Mouse (Mus musculus): ENCODE measurements around the gene Esr1. TPM values are rescaled to one million over a fixed set of nuclear protein-coding genes. Genes with fewer than 3 reads are reported as not detected.
A peak's percentile ranks its signal among the peaks of the same experiment; 100 is the strongest.
"Not testable (repeated sequence)": the region's sequence is repeated elsewhere in the genome, so short reads cannot be mapped to it uniquely, and the experiment has no call there.

The Esr1 gene
- polyA plus RNA-seq, 1 experiment from 2014 or later: 0.67 TPM

DNA sequence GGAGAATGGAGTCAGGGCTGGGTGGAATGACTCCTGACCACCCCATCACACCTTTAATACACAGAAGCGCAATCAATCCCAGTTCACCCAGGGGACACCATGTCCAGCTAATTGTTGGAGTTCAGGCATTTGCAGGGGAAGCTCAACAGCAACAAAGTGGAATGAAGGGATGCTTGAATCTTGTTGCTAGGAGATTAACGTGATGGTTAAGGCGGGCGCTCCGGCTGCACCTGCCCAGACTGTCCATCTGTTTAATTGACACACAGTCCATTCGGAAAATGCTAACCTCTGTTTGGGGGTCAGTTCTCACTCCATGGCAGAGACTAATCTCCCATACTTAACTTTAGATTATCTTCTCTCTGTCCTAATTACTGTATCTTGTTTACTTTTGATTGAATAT is 114.7 kb downstream of the Esr1 start:
- Histone ChIP-seq H3K27me3 (ENCODE audit: control insufficient read depth, insufficient read depth, low read length) (no peaks in the 10 kb centered on the region), H3K4me1 (ENCODE audit: control insufficient read depth, insufficient read depth, low read length) (no peaks in the 10 kb centered on the region), H3K27ac (replicated peaks; ENCODE audit: low read depth, low read length) (no peak overlapping the region), H3K4me2 (ENCODE audit: low read depth, severe bottlenecking) (no peak overlapping the region), H3K4me3 (ENCODE audit: low read depth, low read length) (no peak overlapping the region), H3K9me3 (ENCODE audit: control insufficient read depth, low read length) (no peaks in the 10 kb centered on the region), H3K9ac (ENCODE audit: low read length) (no peak overlapping the region), H3K36me3 (ENCODE audit: control insufficient read depth, insufficient read depth, low read length) (no peaks in the 10 kb centered on the region)
- ATAC-seq (ENCODE audit: insufficient number of reproducible peaks, low FRiP score, low TSS enrichment, low read depth): no peak
- DNase-seq (ENCODE audit: low spot score): no peak
- 83% methylated on average over 6 of the region's 6 CpGs for WGBS

DNA sequence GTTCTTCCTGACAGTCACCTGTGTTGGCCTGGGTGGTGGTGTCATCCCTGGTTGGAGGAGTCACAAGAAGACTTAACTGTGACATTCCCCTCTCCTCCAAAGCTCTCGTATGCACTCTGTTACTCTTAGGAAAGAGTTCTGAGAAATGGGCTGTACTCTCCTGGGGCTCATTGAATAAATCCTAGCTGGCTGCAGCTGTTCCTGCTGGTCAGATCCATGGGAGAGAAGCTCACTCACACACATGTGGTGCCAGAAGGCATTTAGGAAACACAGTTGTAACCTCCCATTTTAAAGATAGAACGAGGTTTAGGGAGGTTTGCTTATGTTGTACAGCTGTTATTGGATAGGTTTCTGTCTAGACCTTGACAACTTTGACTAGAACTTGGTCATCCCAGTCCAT is 120.9 kb downstream of the Esr1 start:
- DNase-seq (ENCODE audit: low spot score) (no peak), ATAC-seq (ENCODE audit: insufficient number of reproducible peaks, low FRiP score, low TSS enrichment, low read depth) (no peak)
- H3K36me3 ChIP-seq (ENCODE audit: control insufficient read depth, insufficient read depth, low read length): no peaks in the 10 kb centered on the region
- WGBS: 53% methylated on average over 2 of the region's 2 CpGs
- no peak overlapping the region for H3K27ac ChIP-seq (replicated peaks; ENCODE audit: low read depth, low read length)
- H3K27me3 ChIP-seq (ENCODE audit: control insufficient read depth, insufficient read depth, low read length): no peaks in the 10 kb centered on the region
- no peak overlapping the region for H3K4me3 ChIP-seq (ENCODE audit: low read depth, low read length)
- H3K9ac ChIP-seq (ENCODE audit: low read length): no peak overlapping the region
- no peaks in the 10 kb centered on the region for H3K9me3 ChIP-seq (ENCODE audit: control insufficient read depth, low read length)
- H3K4me1 ChIP-seq (ENCODE audit: control insufficient read depth, insufficient read depth, low read length): no peaks in the 10 kb centered on the region
- no peak overlapping the region for H3K4me2 ChIP-seq (ENCODE audit: low read depth, severe bottlenecking)

DNA sequence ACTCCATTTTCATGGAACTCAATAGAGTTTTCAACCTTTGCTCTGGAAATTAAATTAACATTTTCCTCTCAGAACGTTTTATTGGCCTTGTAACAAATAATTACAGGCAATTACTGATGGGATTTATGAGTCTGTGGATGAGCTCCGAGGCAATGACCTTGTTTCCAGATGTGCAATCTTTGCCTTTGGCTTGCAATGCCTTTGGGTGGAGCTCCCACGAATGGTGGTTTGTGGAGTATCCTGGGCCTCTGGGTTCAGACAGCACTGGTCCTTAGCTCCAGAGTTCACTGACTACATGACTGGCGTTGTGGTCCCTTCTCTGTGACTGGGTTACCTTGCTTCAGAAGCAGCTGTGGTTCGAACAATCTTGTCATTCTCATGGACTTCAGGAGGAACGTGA is 122.6 kb downstream of the Esr1 start:
- H3K27ac ChIP-seq (replicated peaks; ENCODE audit: low read depth, low read length): no peak overlapping the region
- no peak overlapping the region for H3K4me3 ChIP-seq (ENCODE audit: low read depth, low read length)
- no peaks in the 10 kb centered on the region for H3K36me3 ChIP-seq (ENCODE audit: control insufficient read depth, insufficient read depth, low read length)
- no peak overlapping the region for H3K4me2 ChIP-seq (ENCODE audit: low read depth, severe bottlenecking)
- no peaks in the 10 kb centered on the region for H3K27me3 ChIP-seq (ENCODE audit: control insufficient read depth, insufficient read depth, low read length)
- no peaks in the 10 kb centered on the region for H3K4me1 ChIP-seq (ENCODE audit: control insufficient read depth, insufficient read depth, low read length)
- WGBS: 44% methylated on average over 6 of the region's 6 CpGs
- ATAC-seq (ENCODE audit: insufficient number of reproducible peaks, low FRiP score, low TSS enrichment, low read depth) (no peak), DNase-seq (ENCODE audit: low spot score) (no peak)
- H3K9me3 ChIP-seq (ENCODE audit: control insufficient read depth, low read length): no peaks in the 10 kb centered on the region
- H3K9ac ChIP-seq (ENCODE audit: low read length): no peak overlapping the region

DNA sequence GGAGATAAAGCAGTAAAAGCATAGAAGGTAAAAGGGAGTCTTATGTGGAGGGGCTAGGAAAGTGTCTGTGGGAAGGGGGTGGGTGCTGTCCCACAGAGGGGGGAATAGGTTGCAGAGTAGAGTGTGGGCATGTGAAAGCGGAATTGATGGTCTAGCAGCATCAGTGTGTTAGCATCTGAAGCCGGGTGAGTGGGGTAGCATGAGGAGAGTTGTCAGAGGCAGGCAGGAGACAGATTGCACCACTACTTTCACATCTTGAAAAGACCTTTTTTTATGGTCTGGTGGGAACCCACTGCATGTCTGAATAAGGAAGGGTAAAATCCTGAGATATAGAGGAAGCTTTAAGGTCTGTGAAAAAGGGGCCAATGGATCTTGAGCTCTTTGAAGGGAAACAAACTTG is 123.5 kb downstream of the Esr1 start:
- H3K4me2 ChIP-seq (ENCODE audit: low read depth, severe bottlenecking): no peak overlapping the region
- H3K36me3 ChIP-seq (ENCODE audit: control insufficient read depth, insufficient read depth, low read length): no peaks in the 10 kb centered on the region
- no peak overlapping the region for H3K9ac ChIP-seq (ENCODE audit: low read length)
- no peaks in the 10 kb centered on the region for H3K27me3 ChIP-seq (ENCODE audit: control insufficient read depth, insufficient read depth, low read length)
- H3K27ac ChIP-seq (replicated peaks; ENCODE audit: low read depth, low read length): no peak overlapping the region
- H3K9me3 ChIP-seq (ENCODE audit: control insufficient read depth, low read length): no peaks in the 10 kb centered on the region
- 87% methylated on average over 2 of the region's 2 CpGs for WGBS
- ATAC-seq (ENCODE audit: insufficient number of reproducible peaks, low FRiP score, low TSS enrichment, low read depth): no peak
- no peak for DNase-seq (ENCODE audit: low spot score)
- H3K4me3 ChIP-seq (ENCODE audit: low read depth, low read length): no peak overlapping the region
- no peaks in the 10 kb centered on the region for H3K4me1 ChIP-seq (ENCODE audit: control insufficient read depth, insufficient read depth, low read length)

DNA sequence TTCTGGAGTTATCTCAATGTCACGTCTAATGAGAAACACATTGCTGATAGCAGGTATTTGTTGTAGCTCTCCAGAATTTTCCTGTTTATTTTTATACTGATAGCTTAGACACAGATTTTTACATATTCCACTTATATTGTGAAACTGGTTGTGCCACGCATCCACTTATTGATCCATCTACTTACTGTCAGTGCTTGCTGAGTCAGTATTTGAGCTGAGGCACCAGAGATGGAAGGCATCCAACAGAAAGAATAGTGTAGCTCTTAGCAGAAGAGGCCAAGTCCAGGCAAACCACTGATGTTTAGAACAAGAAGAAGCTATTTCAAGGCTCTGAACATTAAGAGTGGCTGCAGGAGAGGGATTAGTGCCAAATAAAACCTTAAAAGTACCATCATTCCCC is 126.9 kb downstream of the Esr1 start:
- Histone ChIP-seq H3K27me3 (ENCODE audit: control insufficient read depth, insufficient read depth, low read length) (no peaks in the 10 kb centered on the region), H3K36me3 (ENCODE audit: control insufficient read depth, insufficient read depth, low read length) (no peaks in the 10 kb centered on the region), H3K9ac (ENCODE audit: low read length) (no peak overlapping the region), H3K27ac (replicated peaks; ENCODE audit: low read depth, low read length) (no peak overlapping the region), H3K9me3 (ENCODE audit: control insufficient read depth, low read length) (no peaks in the 10 kb centered on the region), H3K4me2 (ENCODE audit: low read depth, severe bottlenecking) (no peak overlapping the region), H3K4me3 (ENCODE audit: low read depth, low read length) (no peak overlapping the region), H3K4me1 (ENCODE audit: control insufficient read depth, insufficient read depth, low read length) (no peaks in the 10 kb centered on the region)
- no peak for ATAC-seq (ENCODE audit: insufficient number of reproducible peaks, low FRiP score, low TSS enrichment, low read depth)
- 90% methylated on average over 2 of the region's 2 CpGs for WGBS
- no peak for DNase-seq (ENCODE audit: low spot score)

DNA sequence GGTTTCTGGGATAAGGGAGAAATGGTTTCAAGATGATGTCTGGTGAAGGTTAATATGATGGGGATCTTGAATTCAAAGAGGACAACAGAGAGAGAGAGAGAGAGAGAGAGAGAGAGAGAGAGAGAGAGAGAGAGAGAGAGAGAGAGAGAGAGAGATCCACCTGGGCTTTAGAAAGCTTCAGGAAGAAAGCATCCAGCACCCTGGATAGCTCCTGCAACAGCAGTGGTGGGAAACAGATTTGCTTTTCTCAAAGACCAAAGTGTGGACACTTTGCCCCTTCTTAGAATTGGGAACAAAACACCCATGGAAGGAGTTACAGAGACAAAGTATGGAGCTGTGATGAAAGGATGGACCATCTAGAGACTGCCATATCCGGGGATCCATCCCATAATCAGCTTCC is 139.7 kb downstream of the Esr1 start:
- H3K9ac ChIP-seq (ENCODE audit: low read length); H3K27ac ChIP-seq (replicated peaks; ENCODE audit: low read depth, low read length); H3K4me2 ChIP-seq (ENCODE audit: low read depth, severe bottlenecking); H3K9me3 ChIP-seq (ENCODE audit: control insufficient read depth, low read length); ATAC-seq (ENCODE audit: insufficient number of reproducible peaks, low FRiP score, low TSS enrichment, low read depth); H3K4me3 ChIP-seq (ENCODE audit: low read depth, low read length); H3K4me1 ChIP-seq (ENCODE audit: control insufficient read depth, insufficient read depth, low read length); H3K36me3 ChIP-seq (ENCODE audit: control insufficient read depth, insufficient read depth, low read length); H3K27me3 ChIP-seq (ENCODE audit: control insufficient read depth, insufficient read depth, low read length): not testable (repeated sequence)
- WGBS: 56% methylated on average over 1 of the region's 1 CpGs
- DNase-seq (ENCODE audit: low spot score): peak; percentile 45

DNA sequence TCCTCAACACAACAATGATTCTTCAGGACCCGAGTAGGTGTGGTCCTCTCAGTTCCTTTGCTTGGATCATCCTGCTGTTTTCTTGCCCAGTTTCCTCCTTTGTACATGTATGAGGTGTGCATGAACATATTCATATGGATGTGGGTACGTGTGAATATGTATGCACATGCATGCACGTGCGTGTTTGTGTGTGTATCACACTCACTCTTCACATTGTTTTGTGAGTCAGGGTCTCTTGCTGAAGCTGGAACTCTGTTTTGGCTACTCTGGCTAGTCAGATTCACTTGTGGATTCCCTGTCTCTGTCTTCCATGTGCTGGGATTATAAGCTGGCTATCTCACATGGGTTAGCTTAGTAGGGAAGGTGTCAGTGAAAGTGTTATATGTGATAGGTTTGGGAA is 141.6 kb downstream of the Esr1 start:
- Histone ChIP-seq H3K9ac (ENCODE audit: low read length) (no peak overlapping the region), H3K27me3 (ENCODE audit: control insufficient read depth, insufficient read depth, low read length) (no peaks in the 10 kb centered on the region), H3K4me2 (ENCODE audit: low read depth, severe bottlenecking) (no peak overlapping the region), H3K36me3 (ENCODE audit: control insufficient read depth, insufficient read depth, low read length) (no peaks in the 10 kb centered on the region), H3K9me3 (ENCODE audit: control insufficient read depth, low read length) (no peaks in the 10 kb centered on the region), H3K4me1 (ENCODE audit: control insufficient read depth, insufficient read depth, low read length) (no peaks in the 10 kb centered on the region), H3K4me3 (ENCODE audit: low read depth, low read length) (no peak overlapping the region), H3K27ac (replicated peaks; ENCODE audit: low read depth, low read length) (no peak overlapping the region)
- WGBS: 85% methylated on average over 4 of the region's 4 CpGs
- no peak for DNase-seq (ENCODE audit: low spot score)
- ATAC-seq (ENCODE audit: insufficient number of reproducible peaks, low FRiP score, low TSS enrichment, low read depth): no peak

DNA sequence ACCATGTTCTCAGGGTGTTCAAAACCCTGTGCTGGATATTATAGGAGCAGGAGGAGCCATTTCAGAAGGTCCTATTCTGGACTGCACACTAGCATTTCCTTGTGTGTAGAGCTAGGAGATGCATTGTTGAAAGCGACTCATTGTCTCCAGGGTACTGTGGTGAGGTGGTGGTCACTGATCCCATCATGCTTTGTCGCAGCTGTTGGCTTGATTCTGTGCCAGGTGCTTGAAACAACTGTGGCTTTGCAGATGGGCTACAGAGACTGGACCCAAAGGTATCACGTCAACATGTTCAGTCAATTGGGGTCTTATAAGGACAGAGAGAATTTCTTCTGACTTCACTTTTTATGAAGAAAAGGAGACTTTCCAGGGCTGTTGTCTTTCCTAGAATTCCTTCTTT is 164.1 kb downstream of the Esr1 start:
- H3K9me3 ChIP-seq (ENCODE audit: control insufficient read depth, low read length): no peaks in the 10 kb centered on the region
- no peak overlapping the region for H3K4me3 ChIP-seq (ENCODE audit: low read depth, low read length)
- no peak overlapping the region for H3K4me2 ChIP-seq (ENCODE audit: low read depth, severe bottlenecking)
- H3K4me1 ChIP-seq (ENCODE audit: control insufficient read depth, insufficient read depth, low read length): no peaks in the 10 kb centered on the region
- no peak for ATAC-seq (ENCODE audit: insufficient number of reproducible peaks, low FRiP score, low TSS enrichment, low read depth)
- no peak for DNase-seq (ENCODE audit: low spot score)
- no peaks in the 10 kb centered on the region for H3K27me3 ChIP-seq (ENCODE audit: control insufficient read depth, insufficient read depth, low read length)
- H3K9ac ChIP-seq (ENCODE audit: low read length): no peak overlapping the region
- no peak overlapping the region for H3K27ac ChIP-seq (replicated peaks; ENCODE audit: low read depth, low read length)
- WGBS: 91% methylated on average over 3 of the region's 3 CpGs
- H3K36me3 ChIP-seq (ENCODE audit: control insufficient read depth, insufficient read depth, low read length): no peaks in the 10 kb centered on the region

DNA sequence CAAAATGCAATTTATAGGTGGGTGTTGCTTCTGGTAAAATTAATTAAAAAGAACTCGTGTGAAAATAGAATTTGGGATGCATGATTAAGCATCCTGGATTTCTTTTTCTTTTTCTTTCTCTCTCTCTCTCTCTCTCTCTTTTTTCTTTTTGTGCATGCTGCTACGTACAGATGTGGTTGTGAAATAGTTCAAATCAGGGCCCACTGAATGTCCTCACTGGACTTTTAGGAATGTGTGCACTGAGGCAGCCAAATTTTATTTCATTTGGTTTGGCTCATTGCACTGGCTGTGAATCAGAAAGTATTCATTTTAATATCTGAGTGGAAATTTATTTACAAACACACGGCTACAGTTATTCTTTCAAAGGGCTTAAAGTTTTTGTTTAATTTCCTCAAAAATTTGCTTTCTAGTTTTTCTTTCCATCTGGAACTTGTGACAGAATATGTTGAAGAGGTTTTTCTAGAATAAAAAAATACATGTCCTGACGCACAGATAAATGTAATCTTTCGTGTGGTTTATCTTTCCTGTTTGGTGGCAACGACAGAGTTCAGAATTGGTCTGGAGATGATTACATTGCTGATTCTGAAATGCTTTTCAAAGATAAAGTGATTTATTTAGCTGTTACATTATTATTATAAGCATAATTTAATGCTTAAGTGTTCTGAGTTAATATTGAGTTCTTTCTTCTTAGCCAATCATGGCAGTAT is 164.8 kb downstream of the Esr1 start:
- H3K4me3 ChIP-seq (ENCODE audit: low read depth, low read length): no peak overlapping the region
- H3K9me3 ChIP-seq (ENCODE audit: control insufficient read depth, low read length): no peaks in the 10 kb centered on the region
- WGBS: 87% methylated on average over 6 of the region's 6 CpGs
- no peaks in the 10 kb centered on the region for H3K27me3 ChIP-seq (ENCODE audit: control insufficient read depth, insufficient read depth, low read length)
- no peaks in the 10 kb centered on the region for H3K4me1 ChIP-seq (ENCODE audit: control insufficient read depth, insufficient read depth, low read length)
- no peak for ATAC-seq (ENCODE audit: insufficient number of reproducible peaks, low FRiP score, low TSS enrichment, low read depth)
- H3K36me3 ChIP-seq (ENCODE audit: control insufficient read depth, insufficient read depth, low read length): no peaks in the 10 kb centered on the region
- H3K9ac ChIP-seq (ENCODE audit: low read length): no peak overlapping the region
- no peak overlapping the region for H3K4me2 ChIP-seq (ENCODE audit: low read depth, severe bottlenecking)
- DNase-seq (ENCODE audit: low spot score): no peak
- no peak overlapping the region for H3K27ac ChIP-seq (replicated peaks; ENCODE audit: low read depth, low read length)

Measured in limb, embryonic 11.5 days (tissue).